Mouse (Mus musculus) lung, embryonic 14.5 days (tissue): ENCODE data around the gene Cdc42se2. TPM values are rescaled to one million over a fixed set of nuclear protein-coding genes. Genes with fewer than 3 reads are reported as not detected.

Source experiments
- ATAC-seq: fragments of 200-750 bp; cut with Nextera tagmentation; 2 replicates; pipeline ENCODE4 v1.8.0; 2017; ENCODE audit warnings: mild to moderate bottlenecking, moderate TSS enrichment, moderate library complexity; ENCODE audit not compliant: insufficient read depth
- DNase-seq: peaks from one replicate; pipeline ENCODE4 v3.0.0-alpha.2; 2015
- H3K27ac ChIP-seq: fragments of 300-500 bp; sonication (generic); 2 replicates; pipeline ENCODE4 v1.5.1; 2014; ENCODE audit warnings: low read depth, mild to moderate bottlenecking, moderate library complexity
- H3K27me3 ChIP-seq: fragments of 300-500 bp; sonication (generic); 2 replicates; pipeline ENCODE4 v1.6.1; 2014; ENCODE audit warnings: low read length, control low read depth; ENCODE audit not compliant: insufficient read depth
- H3K36me3 ChIP-seq: fragments of 300-500 bp; sonication (generic); 2 replicates; pipeline ENCODE4 v1.6.1; 2014; ENCODE audit warnings: control low read depth; ENCODE audit not compliant: insufficient read depth
- H3K4me1 ChIP-seq: fragments of 300-500 bp; sonication (generic); 2 replicates; pipeline ENCODE4 v1.6.1; 2014; ENCODE audit warnings: antibody characterized with exemption, control low read depth; ENCODE audit not compliant: insufficient read depth
- H3K4me2 ChIP-seq: fragments of 300-500 bp; sonication (generic); 2 replicates; pipeline ENCODE4 v1.6.1; 2014; ENCODE audit warnings: mild to moderate bottlenecking
- H3K4me3 ChIP-seq: fragments of 300-500 bp; sonication (generic); 2 replicates; pipeline ENCODE4 v1.5.1; 2014; ENCODE audit warnings: low read depth, low read length
- H3K9ac ChIP-seq: fragments of 300-500 bp; sonication (generic); 2 replicates; pipeline ENCODE4 v1.6.1; 2014
- H3K9me3 ChIP-seq: fragments of 300-500 bp; sonication (generic); 2 replicates; pipeline ENCODE4 v1.6.1; 2016; ENCODE audit warnings: low read depth, low read length, control low read depth
- CTCF ChIP-seq: IDR thresholded peaks from 2 replicates; pipeline ENCODE4 v1.5.1; 2016; ENCODE audit warnings: antibody characterized with exemption, low read depth
- WGBS: fragments of 180-500 bp; shearing (Covaris S2); extraction: QIAGEN DNeasy Blood & Tissue Kit; methylation state at CpG from one replicate; pipeline ENCODE4 v1.1.7; 2014; 5-methylcytosine and 5-hydroxymethylcytosine counted together
- polyA plus RNA-seq: library from polyadenylated mRNA; unstranded; fragments of >200 nt; fragmentation: Nextera tagmentation; extraction: Ambion mirVana; gene quantifications from 2 replicates; pipeline ENCODE4 v1.2.1, GENCODE M21; 2014

Cdc42se2 gene
- polyA plus RNA-seq, 1 experiment from 2014 or later: 90.0 TPM

GRCm38 (mm10) chr11:54675792-54676489 lies 111.5 kb downstream of the Cdc42se2 start:
- Histone ChIP-seq H3K9ac (no peak overlapping the region), H3K4me3 (no peak overlapping the region), H3K9me3 (no peaks in the 10 kb centered on the region), H3K4me2 (no peak overlapping the region), H3K4me1 (no peaks in the 10 kb centered on the region), H3K27ac (no peak overlapping the region), H3K27me3 (no peaks in the 10 kb centered on the region), H3K36me3 (peaks cover 34% of the 10 kb centered on the region)
- no peak for DNase-seq
- 97% methylated on average over 2 of the region's 2 CpGs for WGBS
- no peak for TF ChIP-seq CTCF
- ATAC-seq: no peak

GRCm38 (mm10) chr11:54673575-54674298 lies 113.7 kb downstream of the Cdc42se2 start:
- ATAC-seq (no peak), DNase-seq (peak; percentile 4)

More at GRCm38 (mm10) chr11:54673575-54674298, 113.7 kb downstream of the Cdc42se2 start:
- H3K27me3 ChIP-seq: no peaks in the 10 kb centered on the region
- H3K36me3 ChIP-seq: peaks cover 23% of the 10 kb centered on the region; the same call in 1 of the 2 replicates
- no peak overlapping the region for H3K27ac ChIP-seq
- H3K4me3 ChIP-seq: no peak overlapping the region
- no peak overlapping the region for H3K9ac ChIP-seq
- no peak for TF ChIP-seq CTCF
- no peaks in the 10 kb centered on the region for H3K9me3 ChIP-seq
- WGBS: 63% methylated on average over 8 of the region's 8 CpGs
- H3K4me1 ChIP-seq: no peaks in the 10 kb centered on the region
- no peak overlapping the region for H3K4me2 ChIP-seq

Other genes starting within 250 kb of the Cdc42se2 start
- gene Lyrm7, start 73.2 kb upstream of the Cdc42se2 start, polyA plus RNA-seq: 7.9 and 8.0 TPM in 2 replicates
- 690 and 743 TPM in 2 replicates for gene Hint1, start 78.7 kb upstream of the Cdc42se2 start, polyA plus RNA-seq
- 144 and 164 TPM in 2 replicates for gene Gpx3, start 114.8 kb upstream of the Cdc42se2 start, polyA plus RNA-seq
- gene Tnip1, start 175.2 kb upstream of the Cdc42se2 start, polyA plus RNA-seq: 13.2 and 14.3 TPM in 2 replicates
- 406 and 411 TPM in 2 replicates for gene Anxa6, start 245.8 kb upstream of the Cdc42se2 start, polyA plus RNA-seq